27 mouse cellular contexts compared by ENCODE assay signal in genomic region chr12:79816241-79816640, GRCm38 (mm10).
DNase-seq lines count a peak whose midpoint lies in the region; ATAC-seq lines count a peak whose summit lies in the region.
"Had no signal": no experiment of that assay in that cellular context is flagged by ENCODE, and none has a peak within 500 bp of the region (broad histone marks: within the 10 kb centered on the region; RNA-seq: fewer than 3 reads in every experiment).

No protein-coding gene starts in this region.

- no peaks in the 10 kb centered on the region for H3K9me3 ChIP-seq in heart, embryonic 10.5 days
- no peaks in the 10 kb centered on the region for H3K9me3 ChIP-seq in intestine, embryonic 14.5 days (ENCODE audit: control insufficient read depth, low read length)
- no peaks in the 10 kb centered on the region for H3K9me3 ChIP-seq in intestine, embryonic 16.5 days (ENCODE audit: control insufficient read depth, low read length)
- H3K9me3 ChIP-seq: embryonic facial prominence, embryonic 13.5 days; embryonic facial prominence, embryonic 15.5 days; forebrain, embryonic 13.5 days; G1E had no signal

- DNase-seq in embryo, embryonic 10.5 days (ENCODE audit: low spot score) = peak; percentile 14
- no peak for DNase-seq in embryo, embryonic 11 days
- DNase-seq in heart, embryonic 10.5 days (ENCODE audit: low spot score) = no peak
- no peak for DNase-seq in heart, postnatal 14 days
- no peak for DNase-seq in intestine, embryonic 14.5 days (ENCODE audit: low spot score)
- no peak for DNase-seq in T-cell, adult 2 months (ENCODE audit: low spot score)
- DNase-seq in liver = no peak
- DNase-seq: adrenal gland, adult 2 months; adrenal gland, postnatal 10 days; adrenal gland, postnatal 25 days; B cell, adult 2 months; cerebellum, adult 11 months; cerebellum, adult 18-20 months; cerebellum, adult 8-10 months; cerebellum, adult 9-11 months; cerebellum, postnatal 14 days; cerebellum, postnatal 36 days had no signal

- H3K9ac ChIP-seq in intestine, embryonic 14.5 days (ENCODE audit: low read length) = no peak overlapping the region
- H3K9ac ChIP-seq in intestine, embryonic 16.5 days (ENCODE audit: low read depth, low read length) = no peak overlapping the region
- H3K9ac ChIP-seq: embryonic facial prominence, embryonic 13.5 days; embryonic facial prominence, embryonic 15.5 days; forebrain, embryonic 13.5 days had no signal

- no peak overlapping the region for H3K4me3 ChIP-seq in heart, embryonic 10.5 days
- H3K4me3 ChIP-seq in intestine, embryonic 14.5 days (ENCODE audit: low read depth, low read length) = no peak overlapping the region
- no peak overlapping the region for H3K4me3 ChIP-seq in intestine, embryonic 16.5 days (ENCODE audit: low read length)
- H3K4me3 ChIP-seq: embryonic facial prominence, embryonic 13.5 days; embryonic facial prominence, embryonic 15.5 days; erythroblast, embryonic 14.5 days; forebrain, embryonic 13.5 days had no signal

- H3K36me3 ChIP-seq in heart, embryonic 10.5 days = no peaks in the 10 kb centered on the region
- H3K36me3 ChIP-seq in intestine, embryonic 14.5 days (ENCODE audit: control insufficient read depth, insufficient read depth, low read length) = no peaks in the 10 kb centered on the region
- no peaks in the 10 kb centered on the region for H3K36me3 ChIP-seq in intestine, embryonic 16.5 days (ENCODE audit: control insufficient read depth, insufficient read depth, low read length)
- H3K36me3 ChIP-seq: embryonic facial prominence, embryonic 13.5 days; embryonic facial prominence, embryonic 15.5 days had no signal

- peak; percentile 71 for ATAC-seq in intestine, embryonic 14.5 days (replicated peaks; ENCODE audit: low FRiP score, low TSS enrichment, low read depth)
- peak; percentile 79 for ATAC-seq in intestine, embryonic 16.5 days
- ATAC-seq: CD4-positive, CD25-positive, alpha-beta regulatory T cell, adult 4 months; forebrain, embryonic 13.5 days; forebrain, embryonic 16.5 days; Patski had no signal

- intact Hi-C loops in heart, postnatal 14 days (cut with DNase I) = no loop called here

- peaks cover 24% of the 10 kb centered on the region for H3K4me1 ChIP-seq in heart, embryonic 10.5 days
- H3K4me1 ChIP-seq in intestine, embryonic 14.5 days (replicated peaks; ENCODE audit: control insufficient read depth, insufficient read depth, low read length) = peaks cover 30% of the 10 kb centered on the region
- H3K4me1 ChIP-seq in intestine, embryonic 16.5 days (ENCODE audit: control insufficient read depth, insufficient read depth, low read length) = peaks cover 31% of the 10 kb centered on the region

- 45% methylated on average over 4 of the region's 4 CpGs for WGBS in heart, embryonic 10.5 days
- 20% methylated on average over 4 of the region's 4 CpGs for WGBS in intestine, embryonic 14.5 days
- WGBS in intestine, embryonic 16.5 days = 36% methylated on average over 4 of the region's 4 CpGs

- peak overlapping the region; percentile 59; the same call in 1 of the 2 replicates for H3K27ac ChIP-seq in heart, embryonic 10.5 days
- H3K27ac ChIP-seq in intestine, embryonic 14.5 days (ENCODE audit: low read depth) = peak overlapping the region; percentile 64
- no peak overlapping the region for H3K27ac ChIP-seq in intestine, embryonic 16.5 days (ENCODE audit: low read length)
- H3K27ac ChIP-seq: embryonic facial prominence, embryonic 13.5 days; embryonic facial prominence, embryonic 15.5 days; forebrain, embryonic 13.5 days had no signal

- no peak overlapping the region for H3K4me2 ChIP-seq in intestine, embryonic 14.5 days (ENCODE audit: low read length)
- no peak overlapping the region for H3K4me2 ChIP-seq in intestine, embryonic 16.5 days (ENCODE audit: low read depth, low read length)
- H3K4me2 ChIP-seq: embryonic facial prominence, embryonic 13.5 days; embryonic facial prominence, embryonic 15.5 days; forebrain, embryonic 13.5 days had no signal

- 0 out of 2 replicates have a peak, but pooled peaks cover 9% of the 10 kb centered on the region for H3K27me3 ChIP-seq in heart, embryonic 10.5 days (ENCODE audit: insufficient read depth, poor library complexity, severe bottlenecking)
- H3K27me3 ChIP-seq in intestine, embryonic 14.5 days (replicated peaks; ENCODE audit: control insufficient read depth, insufficient read depth, low read length) = no peaks in the 10 kb centered on the region
- H3K27me3 ChIP-seq in intestine, embryonic 16.5 days (replicated peaks; ENCODE audit: control insufficient read depth, insufficient read depth, low read length) = no peaks in the 10 kb centered on the region
- H3K27me3 ChIP-seq: CH12.LX; embryonic facial prominence, embryonic 13.5 days; embryonic facial prominence, embryonic 15.5 days; Patski had no signal
